Mouse (Mus musculus): ENCODE results near the gene Nckap1l. TPM values are rescaled to one million over a fixed set of nuclear protein-coding genes. Genes with fewer than 3 reads are reported as not detected.

The Nckap1l gene
- polyA plus RNA-seq, 1 experiment from 2014 or later: 1.9 TPM

DNA sequence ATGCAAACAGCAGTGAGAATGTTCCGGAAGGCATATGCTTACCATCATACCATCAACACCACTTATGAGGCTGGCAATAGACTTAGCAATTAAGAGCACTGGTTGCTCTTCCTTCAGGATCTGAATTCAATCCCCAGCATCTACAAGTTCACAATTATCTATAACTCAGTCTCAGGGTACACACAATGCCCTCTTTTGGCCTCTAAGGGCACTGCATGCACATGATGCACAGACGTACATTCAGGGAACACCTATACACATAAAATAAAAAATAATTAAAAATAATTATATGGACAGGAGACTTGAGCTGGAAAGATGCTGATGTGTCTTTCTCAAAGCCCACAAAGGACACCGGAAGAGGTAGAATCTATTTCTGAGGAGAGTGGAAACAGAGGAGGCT is 94.4 kb downstream of the Nckap1l start:
- H3K36me3 ChIP-seq (ENCODE audit: control insufficient read depth, insufficient read depth, low read length): no peaks in the 10 kb centered on the region
- H3K9ac ChIP-seq (ENCODE audit: low read depth, low read length): no peak overlapping the region
- H3K9me3 ChIP-seq (ENCODE audit: control insufficient read depth, low read length): no peaks in the 10 kb centered on the region
- 84% methylated on average over 3 of the region's 3 CpGs for WGBS
- no peak overlapping the region for H3K4me2 ChIP-seq (ENCODE audit: low read length)
- no peak for ATAC-seq
- no peak overlapping the region for H3K27ac ChIP-seq (ENCODE audit: low read depth, low read length)
- H3K4me3 ChIP-seq (ENCODE audit: low read length): no peak overlapping the region
- H3K27me3 ChIP-seq (replicated peaks; ENCODE audit: control insufficient read depth, insufficient read depth, low read length): no peaks in the 10 kb centered on the region
- no peaks in the 10 kb centered on the region for H3K4me1 ChIP-seq (ENCODE audit: control insufficient read depth, insufficient read depth, low read depth, low read length)

Other genes with a start within 250 kb of the Nckap1l start
- gene Cbx5, start 214.0 kb upstream of the Nckap1l start, polyA plus RNA-seq (2015; fragmentation: Nextera tagmentation; extraction: Ambion mirVana): 120 and 124 TPM in 2 replicates
- 483 and 550 TPM in 2 replicates for gene Hnrnpa1, start 213.4 kb upstream of the Nckap1l start, polyA plus RNA-seq (2015; fragmentation: Nextera tagmentation; extraction: Ambion mirVana)
- 0.65 and 0.69 TPM in 2 replicates for gene Nfe2, start 195.4 kb upstream of the Nckap1l start, polyA plus RNA-seq (2015; fragmentation: Nextera tagmentation; extraction: Ambion mirVana)
- 207 and 209 TPM in 2 replicates for gene Copz1, start 181.1 kb upstream of the Nckap1l start, polyA plus RNA-seq (2015; fragmentation: Nextera tagmentation; extraction: Ambion mirVana)
- gene Gpr84, start 143.2 kb upstream of the Nckap1l start, polyA plus RNA-seq (2015; fragmentation: Nextera tagmentation; extraction: Ambion mirVana): 0.34 and 0.42 TPM in 2 replicates
- gene Zfp385a, start 113.7 kb upstream of the Nckap1l start, polyA plus RNA-seq (2015; fragmentation: Nextera tagmentation; extraction: Ambion mirVana): 20.1 and 24.7 TPM in 2 replicates
- gene Itga5, start 87.0 kb upstream of the Nckap1l start, polyA plus RNA-seq (2015; fragmentation: Nextera tagmentation; extraction: Ambion mirVana): 6.3 and 8.6 TPM in 2 replicates
- 0.31 TPM in 1 of 2 replicates, not detected in the other for gene Gtsf1, start 23.3 kb upstream of the Nckap1l start, polyA plus RNA-seq (2015; fragmentation: Nextera tagmentation; extraction: Ambion mirVana)
- 0.45 and 1.0 TPM in 2 replicates for gene Gtsf2, start 5.3 kb upstream of the Nckap1l start, polyA plus RNA-seq (2015; fragmentation: Nextera tagmentation; extraction: Ambion mirVana)
- 89.3 and 91.0 TPM in 2 replicates for gene Pde1b, start 49.2 kb downstream of the Nckap1l start, polyA plus RNA-seq (2015; fragmentation: Nextera tagmentation; extraction: Ambion mirVana)
- gene Ppp1r1a, start 84.2 kb downstream of the Nckap1l start, polyA plus RNA-seq (2015; fragmentation: Nextera tagmentation; extraction: Ambion mirVana): 143 and 161 TPM in 2 replicates
- gene Glycam1, start 111.3 kb downstream of the Nckap1l start, polyA plus RNA-seq (2015; fragmentation: Nextera tagmentation; extraction: Ambion mirVana): not detected in 2 replicates

Data from hindbrain, embryonic 16.5 days (tissue).